Mouse (Mus musculus) heart, postnatal 0 days (tissue): Measurements from ENCODE around the gene Lrp1. TPM values are rescaled to one million over a fixed set of nuclear protein-coding genes. Genes with fewer than 3 reads are reported as not detected.

ENCODE experiments used
- ATAC-seq: fragments of 200-750 bp; cut with Nextera tagmentation; 2 replicates; pipeline ENCODE4 v1.8.0; 2017; ENCODE audit warnings: low read depth, moderate number of reproducible peaks, moderate library complexity; ENCODE audit not compliant: insufficient read depth
- DNase-seq: peaks from one replicate; pipeline ENCODE4 v3.0.0-alpha.2; 2016; ENCODE audit warnings: low spot score
- H3K27ac ChIP-seq: fragments of 300-500 bp; sonication (generic); 2 replicates; pipeline ENCODE4 v1.5.1; 2014; ENCODE audit warnings: low read depth, mild to moderate bottlenecking
- H3K27me3 ChIP-seq: fragments of 300-500 bp; sonication (generic); 2 replicates; pipeline ENCODE4 v1.6.1; 2014; ENCODE audit warnings: low read length, mixed read lengths; ENCODE audit not compliant: control insufficient read depth, insufficient read depth
- H3K36me3 ChIP-seq: fragments of 300-500 bp; sonication (generic); replicated peaks from 2 replicates; pipeline ENCODE4 v1.6.1; 2014; ENCODE audit warnings: low read length, mixed read lengths; ENCODE audit not compliant: control insufficient read depth, insufficient read depth
- H3K4me1 ChIP-seq: fragments of 300-500 bp; sonication (generic); 2 replicates; pipeline ENCODE4 v1.6.1; 2014; ENCODE audit warnings: antibody characterized with exemption; ENCODE audit not compliant: control insufficient read depth, insufficient read depth
- H3K4me2 ChIP-seq: fragments of 300-500 bp; sonication (generic); 2 replicates; pipeline ENCODE4 v1.6.1; 2014; ENCODE audit warnings: low read depth, mild to moderate bottlenecking, low read length, moderate library complexity
- H3K4me3 ChIP-seq: fragments of 300-500 bp; sonication (generic); 2 replicates; pipeline ENCODE4 v1.5.1; 2014; ENCODE audit warnings: low read depth, low read length
- H3K9ac ChIP-seq: fragments of 300-500 bp; sonication (generic); replicated peaks from 2 replicates; pipeline ENCODE4 v1.6.1; 2014; ENCODE audit warnings: low read depth, low read length, mixed read lengths
- H3K9me3 ChIP-seq: fragments of 300-500 bp; sonication (generic); replicated peaks from 2 replicates; pipeline ENCODE4 v1.6.1; 2016; ENCODE audit warnings: low read length; ENCODE audit not compliant: control insufficient read depth
- CTCF ChIP-seq: IDR thresholded peaks from 2 replicates; pipeline ENCODE4 v1.5.1; 2016; ENCODE audit warnings: antibody characterized with exemption, control low read depth, low read depth
- EP300 ChIP-seq: IDR thresholded peaks from 2 replicates; pipeline ENCODE4 v1.6.1; 2016; ENCODE audit warnings: antibody characterized with exemption, low read depth
- WGBS: fragments of 180-500 bp; shearing (Covaris S2); extraction: QIAGEN DNeasy Blood & Tissue Kit; methylation state at CpG from one replicate; pipeline ENCODE4 v1.1.7; 2014; 5-methylcytosine and 5-hydroxymethylcytosine counted together
- polyA plus RNA-seq: library from polyadenylated mRNA; unstranded; fragments of >200 nt; fragmentation: Nextera tagmentation; extraction: Ambion mirVana; gene quantifications from 2 replicates; pipeline ENCODE4 v1.2.1, GENCODE M21; 2015
- total RNA-seq: library from RNA; depleted of rRNA; stranded (reverse); fragments of >200 nt; gene quantifications from 2 replicates; pipeline ENCODE4 v1.2.3, GENCODE M21; 2014; ENCODE audit warnings: low replicate concordance

Lrp1 gene
- total and polyA plus RNA-seq, 2 experiments from 2014 or later = 15.7 to 65.9 TPM

DNA sequence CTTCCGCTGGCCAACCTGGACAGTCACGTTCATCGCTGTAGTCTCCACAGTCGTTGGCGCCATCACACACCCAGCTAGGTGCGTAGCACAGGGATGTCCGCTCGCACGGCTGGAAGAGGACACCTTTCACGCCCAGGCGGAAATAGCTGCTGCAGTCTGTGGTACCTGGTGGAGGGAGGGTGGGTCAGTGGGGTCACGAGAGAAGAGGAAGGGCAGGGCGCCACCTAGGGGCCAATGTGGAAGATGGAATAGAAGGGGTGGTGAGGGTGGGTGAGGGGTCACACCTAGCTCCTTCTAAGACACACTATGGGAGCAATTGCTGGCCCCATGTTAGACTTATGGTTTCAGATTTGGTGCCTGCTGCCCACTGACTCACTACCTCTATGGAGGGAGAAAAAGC lies 63.6 kb downstream of the Lrp1 start:
- WGBS = 95% methylated on average over 13 of the region's 13 CpGs
- H3K36me3 ChIP-seq = peaks cover 27% of the 10 kb centered on the region

DNA sequence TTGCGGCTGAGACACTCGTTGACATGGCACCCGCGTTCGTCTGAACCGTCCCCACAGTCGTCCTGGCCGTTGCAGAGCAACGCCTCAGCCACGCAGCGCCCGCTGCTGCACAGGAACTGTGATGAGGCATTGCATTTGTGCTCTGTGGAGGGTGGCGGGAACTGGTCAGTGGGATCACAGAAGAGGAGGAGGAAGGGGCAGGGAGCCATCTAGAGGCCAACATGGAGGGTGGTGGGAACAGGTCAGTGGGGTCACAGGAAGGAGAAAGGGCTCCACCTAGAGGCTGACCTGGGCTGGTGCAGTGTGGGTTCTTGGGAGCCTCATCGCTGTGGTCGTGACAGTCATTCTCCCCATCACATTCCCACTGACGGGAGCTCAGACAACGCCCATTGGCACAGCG lies 65.2 kb downstream of the Lrp1 start:
- H3K27ac ChIP-seq = no peak overlapping the region
- DNase-seq = no peak
- peaks cover 27% of the 10 kb centered on the region for H3K36me3 ChIP-seq
- peak; percentile 44 for TF ChIP-seq CTCF
- TF ChIP-seq EP300 = no peak
- 81% methylated on average over 18 of the region's 18 CpGs for WGBS
- no peak overlapping the region for H3K4me2 ChIP-seq
- H3K9me3 ChIP-seq = no peaks in the 10 kb centered on the region
- H3K4me3 ChIP-seq = no peak overlapping the region
- no peak overlapping the region for H3K9ac ChIP-seq
- ATAC-seq = no peak; the same call in 1 of the 2 replicates
- no peaks in the 10 kb centered on the region for H3K27me3 ChIP-seq
- no peaks in the 10 kb centered on the region for H3K4me1 ChIP-seq

More for the DNA sequence above, 63.6 kb downstream of the Lrp1 start:
- Histone ChIP-seq H3K9ac (no peak overlapping the region), H3K27me3 (no peaks in the 10 kb centered on the region), H3K4me1 (no peaks in the 10 kb centered on the region), H3K4me2 (no peak overlapping the region), H3K4me3 (no peak overlapping the region), H3K9me3 (no peaks in the 10 kb centered on the region), H3K27ac (no peak overlapping the region)
- peak; percentile 10; the same call in 1 of the 2 replicates for TF ChIP-seq CTCF
- TF ChIP-seq EP300 = no peak
- DNase-seq (no peak), ATAC-seq (no peak)

DNA sequence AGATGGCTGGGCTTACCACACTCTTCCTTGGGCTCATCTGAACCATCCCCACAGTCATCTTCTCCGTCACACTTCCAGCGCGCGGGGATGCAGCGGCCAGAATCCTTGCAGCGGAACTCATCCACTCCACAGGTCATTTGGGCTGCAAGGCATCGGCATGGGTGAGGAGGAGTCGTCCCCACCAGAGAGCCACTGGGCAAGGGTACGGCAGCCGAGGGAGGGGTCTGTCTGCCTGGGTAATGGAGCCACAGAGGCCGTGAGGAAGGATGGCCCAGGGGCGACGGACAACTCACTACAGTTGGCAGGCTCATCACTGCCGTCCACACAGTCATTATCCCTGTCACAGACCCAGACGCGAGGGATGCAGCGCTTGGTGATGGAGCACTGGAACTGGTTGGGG lies 71.1 kb downstream of the Lrp1 start:
- ATAC-seq (no peak), DNase-seq (no peak)
- H3K9ac ChIP-seq = no peak overlapping the region
- H3K36me3 ChIP-seq = peaks cover 14% of the 10 kb centered on the region; the same call in 1 of the 2 replicates
- H3K4me1 ChIP-seq = no peaks in the 10 kb centered on the region
- no peak for TF ChIP-seq EP300
- TF ChIP-seq CTCF = no peak
- 88% methylated on average over 17 of the region's 17 CpGs for WGBS
- H3K27me3 ChIP-seq = no peaks in the 10 kb centered on the region
- no peak overlapping the region for H3K4me3 ChIP-seq
- H3K4me2 ChIP-seq = no peak overlapping the region
- H3K9me3 ChIP-seq = no peaks in the 10 kb centered on the region
- no peak overlapping the region for H3K27ac ChIP-seq

DNA sequence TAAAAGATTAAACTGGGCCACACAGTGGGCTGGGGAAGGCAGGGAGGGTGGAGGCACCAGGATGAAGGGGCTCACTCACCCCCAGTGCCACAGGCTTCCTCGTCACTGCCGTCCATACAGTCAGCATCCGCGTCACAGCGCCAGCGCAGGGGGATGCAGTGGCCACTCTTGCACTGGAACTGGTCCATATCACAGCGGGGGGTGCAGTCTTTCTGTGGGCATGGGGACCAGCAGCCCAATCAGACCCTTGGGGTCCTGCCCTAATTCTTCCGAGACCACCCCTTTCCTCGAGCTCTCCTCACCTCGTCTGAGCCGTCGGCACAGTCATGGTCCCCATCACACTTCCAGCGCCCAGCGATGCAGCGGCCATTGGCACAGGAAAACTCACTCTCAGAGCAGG lies 72.7 kb downstream of the Lrp1 start:
- WGBS = 91% methylated on average over 15 of the region's 15 CpGs
- H3K4me1 ChIP-seq = no peaks in the 10 kb centered on the region
- no peaks in the 10 kb centered on the region for H3K27me3 ChIP-seq
- TF ChIP-seq CTCF = no peak
- no peak for TF ChIP-seq EP300
- no peak overlapping the region for H3K4me2 ChIP-seq
- ATAC-seq (no peak), DNase-seq (no peak)
- no peak overlapping the region for H3K27ac ChIP-seq
- H3K36me3 ChIP-seq = peaks cover 6% of the 10 kb centered on the region; the same call in 1 of the 2 replicates
- H3K9ac ChIP-seq = no peak overlapping the region
- no peaks in the 10 kb centered on the region for H3K9me3 ChIP-seq
- no peak overlapping the region for H3K4me3 ChIP-seq

DNA sequence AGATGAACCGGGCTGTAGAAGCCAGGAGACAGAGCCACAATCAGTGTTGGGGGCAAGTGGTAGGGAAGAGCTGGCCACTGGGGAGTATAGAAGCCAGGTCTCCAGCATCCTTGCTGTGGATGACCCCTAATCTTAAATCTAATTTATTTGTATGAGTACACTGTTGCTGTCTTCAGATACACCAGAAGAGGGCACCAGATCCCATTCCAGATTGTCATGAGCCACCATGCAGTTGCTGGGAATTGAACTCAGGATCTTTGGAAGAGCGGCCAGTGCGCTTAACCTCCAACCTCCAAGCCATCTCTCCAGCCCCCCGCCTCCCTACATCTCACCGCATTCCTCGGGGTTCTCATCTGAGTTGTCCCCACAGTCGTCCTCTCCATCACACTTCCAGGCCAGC lies 74.4 kb downstream of the Lrp1 start:
- Histone ChIP-seq H3K36me3 (peaks cover 6% of the 10 kb centered on the region; the same call in 1 of the 2 replicates), H3K27ac (no peak overlapping the region), H3K4me2 (no peak overlapping the region), H3K9me3 (no peaks in the 10 kb centered on the region), H3K4me1 (no peaks in the 10 kb centered on the region; the same call in 1 of the 2 replicates), H3K4me3 (no peak overlapping the region), H3K9ac (no peak overlapping the region), H3K27me3 (no peaks in the 10 kb centered on the region)
- DNase-seq (no peak), ATAC-seq (no peak)
- TF ChIP-seq CTCF = peak; percentile 38
- TF ChIP-seq EP300 = no peak
- 84% methylated on average over 7 of the region's 7 CpGs for WGBS

DNA sequence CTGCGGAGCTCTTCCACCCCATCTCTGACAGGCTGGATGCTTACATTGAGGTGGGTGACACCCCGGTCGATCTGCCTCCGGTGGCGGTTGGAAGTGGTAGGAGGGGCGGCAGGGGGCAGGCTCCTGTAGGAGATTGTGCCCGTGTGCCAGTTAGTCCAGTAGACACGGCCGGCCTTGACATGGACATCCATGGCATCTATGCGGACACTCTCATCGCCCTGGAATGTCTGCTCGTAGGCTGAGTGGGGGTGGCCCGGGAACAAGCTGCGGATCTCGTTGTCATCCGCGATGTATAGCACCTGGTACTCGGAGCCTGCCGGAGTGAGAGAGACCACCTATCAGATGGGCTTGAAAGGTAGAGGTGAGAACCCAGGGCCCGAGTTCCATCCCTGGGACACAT lies 76.6 kb downstream of the Lrp1 start:
- 86% methylated on average over 20 of the region's 20 CpGs for WGBS
- no peaks in the 10 kb centered on the region for H3K27me3 ChIP-seq
- no peak overlapping the region for H3K4me3 ChIP-seq
- H3K4me1 ChIP-seq = no peaks in the 10 kb centered on the region; the same call in 1 of the 2 replicates
- no peak overlapping the region for H3K9ac ChIP-seq
- no peak overlapping the region for H3K4me2 ChIP-seq
- no peak for DNase-seq
- 0 out of 2 replicates have a peak, but pooled peaks cover 6% of the 10 kb centered on the region for H3K36me3 ChIP-seq
- H3K27ac ChIP-seq = no peak overlapping the region
- no peak for ATAC-seq
- no peak for TF ChIP-seq EP300
- no peaks in the 10 kb centered on the region for H3K9me3 ChIP-seq
